ENCODE assay signal across 18 mouse cellular contexts in the genomic region with DNA sequence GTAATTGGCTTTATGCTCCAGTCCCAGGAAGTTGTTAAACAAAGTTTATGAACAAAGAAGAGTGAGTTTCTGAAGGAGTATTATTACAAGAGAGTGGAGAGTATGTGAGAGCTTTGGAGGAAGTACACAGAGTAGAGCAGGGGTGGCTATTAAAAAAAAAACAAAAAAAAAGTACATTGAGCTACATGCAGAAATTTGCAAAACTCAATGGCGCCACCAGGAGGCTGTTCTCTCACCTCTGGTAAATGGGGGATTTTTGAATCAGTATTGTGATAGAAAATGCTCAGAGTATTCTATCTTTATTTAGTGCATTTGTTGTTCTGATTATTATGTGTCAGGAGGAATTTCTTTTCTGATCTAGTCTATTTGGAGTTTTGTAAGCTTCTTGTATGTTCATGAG.
DNase-seq lines count a peak whose midpoint lies in the region; ATAC-seq lines count a peak whose summit lies in the region.
"Had no signal": no experiment of that assay in that cellular context is flagged by ENCODE, and none has a peak within 500 bp of the region (broad histone marks: within the 10 kb centered on the region; RNA-seq: fewer than 3 reads in every experiment).

No protein-coding gene starts in this region.

- H3K27ac ChIP-seq in kidney, embryonic 14.5 days (ENCODE audit: low read depth, low read length): no peak overlapping the region
- H3K27ac ChIP-seq in limb, embryonic 11.5 days (replicated peaks; ENCODE audit: low read depth, low read length): no peak overlapping the region
- no peak overlapping the region for H3K27ac ChIP-seq in limb, embryonic 10.5 days
- H3K27ac ChIP-seq: macrophage; midbrain, embryonic 15.5 days had no signal

- no peaks in the 10 kb centered on the region for H3K36me3 ChIP-seq in kidney, embryonic 14.5 days (ENCODE audit: control insufficient read depth, insufficient read depth, low read length)
- no peaks in the 10 kb centered on the region for H3K36me3 ChIP-seq in limb, embryonic 11.5 days (ENCODE audit: control insufficient read depth, insufficient read depth, low read length)
- H3K36me3 ChIP-seq in limb, embryonic 10.5 days: no peaks in the 10 kb centered on the region
- H3K36me3 ChIP-seq: midbrain, embryonic 15.5 days had no signal

- DNase-seq in adrenal gland, postnatal 10 days: peak; percentile 15
- DNase-seq in adrenal gland, postnatal 4 days (ENCODE audit: low spot score in 2 of 2): no peak
- DNase-seq in kidney, adult 9 months: peak; percentile 2
- peak; percentile 22 for DNase-seq in limb, embryonic 11.5 days (ENCODE audit: low spot score)
- no peak for DNase-seq in limb, embryonic 10.5 days (ENCODE audit: low spot score)
- peak; percentile 47 for DNase-seq in brain, adult 2 months (ENCODE audit: low read depth, low spot score)
- DNase-seq: cerebellum, adult 9-10 months; forebrain, postnatal 0 days; heart, postnatal 14 days; layer of hippocampus, postnatal 36 days; liver; lung, adult 18-20 months; thymus, postnatal 25 days had no signal

- no peaks in the 10 kb centered on the region for H3K9me3 ChIP-seq in kidney, embryonic 14.5 days (ENCODE audit: control insufficient read depth, low read length)
- H3K9me3 ChIP-seq in limb, embryonic 11.5 days (ENCODE audit: control insufficient read depth, low read length): no peaks in the 10 kb centered on the region
- no peaks in the 10 kb centered on the region for H3K9me3 ChIP-seq in limb, embryonic 10.5 days (replicated peaks)
- H3K9me3 ChIP-seq: midbrain, embryonic 15.5 days had no signal

- no peak overlapping the region for H3K4me3 ChIP-seq in kidney, embryonic 14.5 days (ENCODE audit: low read length)
- H3K4me3 ChIP-seq in limb, embryonic 11.5 days (ENCODE audit: low read depth, low read length): no peak overlapping the region
- no peak overlapping the region for H3K4me3 ChIP-seq in limb, embryonic 10.5 days
- H3K4me3 ChIP-seq: midbrain, embryonic 15.5 days had no signal

- no peaks in the 10 kb centered on the region for H3K4me1 ChIP-seq in kidney, embryonic 14.5 days (ENCODE audit: control insufficient read depth, insufficient read depth, low read length)
- no peaks in the 10 kb centered on the region for H3K4me1 ChIP-seq in limb, embryonic 11.5 days (ENCODE audit: control insufficient read depth, insufficient read depth, low read length)
- no peaks in the 10 kb centered on the region for H3K4me1 ChIP-seq in limb, embryonic 10.5 days
- H3K4me1 ChIP-seq: midbrain, embryonic 15.5 days had no signal

- no peak overlapping the region for H3K4me2 ChIP-seq in kidney, embryonic 14.5 days (replicated peaks; ENCODE audit: low read depth, low read length)
- H3K4me2 ChIP-seq in limb, embryonic 11.5 days (ENCODE audit: low read depth, severe bottlenecking): no peak overlapping the region
- H3K4me2 ChIP-seq: midbrain, embryonic 15.5 days had no signal

- no peak for ATAC-seq in kidney, embryonic 14.5 days (ENCODE audit: low FRiP score, low TSS enrichment)
- ATAC-seq in limb, embryonic 11.5 days (ENCODE audit: insufficient number of reproducible peaks, low FRiP score, low TSS enrichment, low read depth): no peak
- ATAC-seq in erythroblast, adult 5-6 weeks (replicated peaks; ENCODE audit: low FRiP score, poor library complexity, severe bottlenecking): no peak
- ATAC-seq: forebrain, postnatal 0 days; midbrain, embryonic 15.5 days; Patski had no signal

- H3K9ac ChIP-seq in kidney, embryonic 14.5 days (ENCODE audit: low read depth, low read length): no peak overlapping the region
- H3K9ac ChIP-seq in limb, embryonic 11.5 days (ENCODE audit: low read length): no peak overlapping the region
- H3K9ac ChIP-seq: forebrain, postnatal 0 days; midbrain, embryonic 15.5 days had no signal

- WGBS in kidney, embryonic 14.5 days: 74% methylated on average over 1 of the region's 1 CpGs
- WGBS in limb, embryonic 11.5 days: 65% methylated on average over 1 of the region's 1 CpGs
- 77% methylated on average over 1 of the region's 1 CpGs for WGBS in limb, embryonic 10.5 days

- no peaks in the 10 kb centered on the region for H3K27me3 ChIP-seq in kidney, embryonic 14.5 days (ENCODE audit: control insufficient read depth, insufficient read depth, low read length)
- H3K27me3 ChIP-seq in limb, embryonic 11.5 days (ENCODE audit: control insufficient read depth, insufficient read depth, low read length): no peaks in the 10 kb centered on the region
- H3K27me3 ChIP-seq in limb, embryonic 10.5 days (ENCODE audit: low read depth, poor library complexity, severe bottlenecking): no peaks in the 10 kb centered on the region
- H3K27me3 ChIP-seq: midbrain, embryonic 15.5 days; Patski had no signal

Comparison
In these comparisons a context has a peak if more than half of its experiments do, and no peak if none do; other contexts are left out.
1. DNase-seq: peak in adrenal gland, postnatal 10 days (single experiment), kidney, adult 9 months (single experiment), limb, embryonic 11.5 days (single experiment) and brain, adult 2 months (single experiment); none in adrenal gland, postnatal 4 days (0 of 2) and limb, embryonic 10.5 days (single experiment).